Mouse (Mus musculus): ENCODE results near the gene Zmiz2.
"Not testable (repeated sequence)": the region's sequence is repeated elsewhere in the genome, so short reads cannot be mapped to it uniquely, and the experiment has no call there.

The Zmiz2 gene

DNA sequence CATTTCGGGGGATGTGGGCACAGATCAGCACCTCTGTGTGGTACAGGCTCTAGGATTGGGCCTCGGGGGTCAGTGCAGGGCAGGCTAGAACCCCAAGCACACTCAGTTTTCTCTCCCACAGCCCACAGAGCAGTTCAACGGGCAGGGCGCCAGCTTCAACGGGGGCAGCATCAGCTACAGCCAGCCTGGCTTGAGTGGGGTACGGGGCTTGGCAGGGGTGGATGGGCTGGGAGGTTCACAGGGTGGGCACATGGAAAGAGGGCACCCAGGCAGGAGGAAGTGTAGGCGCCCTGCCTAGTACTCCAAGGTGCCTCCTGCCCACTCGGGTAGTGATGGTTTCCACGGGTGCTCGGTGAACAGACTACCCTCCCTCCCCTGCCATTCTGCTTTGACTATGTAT lies 9.3 kb downstream of the Zmiz2 start:
- in situ Hi-C loops (cut with MboI), result no loop called here

DNA sequence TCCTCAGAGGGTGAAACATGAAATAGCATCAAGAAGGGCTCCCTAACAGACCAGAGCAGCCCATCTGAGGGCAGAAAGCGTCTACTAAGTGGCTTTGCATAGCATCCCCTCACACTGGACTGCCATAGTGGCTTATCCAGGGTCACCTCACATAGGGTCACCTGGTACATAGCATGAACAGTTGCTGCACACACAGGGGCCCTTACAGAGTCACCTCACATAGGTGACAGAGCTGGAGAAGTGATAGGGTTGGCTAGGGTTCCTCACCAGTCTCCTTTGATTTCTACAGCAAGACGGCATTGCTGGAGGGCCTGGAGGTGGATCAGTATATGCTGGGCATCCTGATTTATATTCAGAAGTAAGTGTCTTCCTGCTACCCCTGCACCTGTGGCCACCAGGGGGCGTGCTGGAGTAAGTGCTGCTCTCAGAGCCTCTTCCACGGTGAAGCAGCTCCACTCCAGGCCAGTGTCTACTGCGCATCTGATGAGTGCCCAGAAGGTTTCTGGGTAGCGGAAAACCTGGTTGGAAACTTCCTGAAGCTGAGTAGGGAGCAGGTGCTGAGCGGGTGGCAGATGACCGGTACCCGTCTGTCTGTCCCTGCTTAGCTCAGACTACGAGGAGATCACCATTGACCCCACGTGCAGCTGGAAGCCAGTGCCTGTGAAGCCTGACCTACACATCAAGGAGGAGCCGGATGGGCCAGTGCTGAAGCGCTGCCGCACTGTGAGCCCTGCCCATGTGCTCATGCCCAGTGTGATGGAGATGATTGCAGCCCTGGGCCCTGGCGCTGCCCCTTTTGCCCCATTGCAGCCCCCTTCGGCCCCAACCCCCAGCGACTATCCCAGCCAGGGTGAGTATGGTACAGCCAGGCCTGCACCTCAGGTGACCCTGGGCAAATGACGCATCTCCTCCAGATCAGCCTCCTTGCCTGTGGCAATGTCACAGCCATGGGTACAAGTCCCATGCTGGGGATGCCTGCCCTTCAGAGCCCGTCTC lies 13.9 kb downstream of the Zmiz2 start:
- in situ Hi-C loops (cut with MboI), result no loop called here

DNA sequence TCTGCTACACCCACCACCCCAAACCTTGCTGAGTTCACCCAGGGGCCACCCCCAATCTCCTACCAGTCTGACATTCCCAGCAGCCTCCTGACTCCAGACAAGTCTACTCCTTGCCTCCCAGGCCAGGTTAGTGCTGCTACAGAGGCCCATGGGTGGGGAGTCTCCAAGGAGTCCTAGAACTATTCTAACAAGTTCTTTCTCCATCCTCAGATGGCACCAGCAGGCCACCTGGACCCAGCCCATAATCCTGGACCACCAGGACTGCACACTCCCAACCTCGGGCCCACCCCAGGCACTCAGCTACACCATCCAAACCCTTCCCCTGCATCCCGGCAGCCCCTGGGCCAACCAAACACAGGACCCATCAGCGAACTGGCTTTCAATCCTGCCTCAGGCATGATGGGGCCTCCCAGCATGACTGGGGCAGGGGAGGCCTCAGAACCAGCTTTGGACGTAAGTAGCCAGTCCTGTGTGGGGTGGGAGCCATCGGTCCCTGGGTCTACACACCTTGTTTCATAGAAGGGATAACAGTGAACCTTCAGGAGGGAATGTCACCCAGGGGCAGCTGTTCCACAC lies 15.0 kb downstream of the Zmiz2 start:
- in situ Hi-C loops (cut with MboI), result no loop called here

DNA sequence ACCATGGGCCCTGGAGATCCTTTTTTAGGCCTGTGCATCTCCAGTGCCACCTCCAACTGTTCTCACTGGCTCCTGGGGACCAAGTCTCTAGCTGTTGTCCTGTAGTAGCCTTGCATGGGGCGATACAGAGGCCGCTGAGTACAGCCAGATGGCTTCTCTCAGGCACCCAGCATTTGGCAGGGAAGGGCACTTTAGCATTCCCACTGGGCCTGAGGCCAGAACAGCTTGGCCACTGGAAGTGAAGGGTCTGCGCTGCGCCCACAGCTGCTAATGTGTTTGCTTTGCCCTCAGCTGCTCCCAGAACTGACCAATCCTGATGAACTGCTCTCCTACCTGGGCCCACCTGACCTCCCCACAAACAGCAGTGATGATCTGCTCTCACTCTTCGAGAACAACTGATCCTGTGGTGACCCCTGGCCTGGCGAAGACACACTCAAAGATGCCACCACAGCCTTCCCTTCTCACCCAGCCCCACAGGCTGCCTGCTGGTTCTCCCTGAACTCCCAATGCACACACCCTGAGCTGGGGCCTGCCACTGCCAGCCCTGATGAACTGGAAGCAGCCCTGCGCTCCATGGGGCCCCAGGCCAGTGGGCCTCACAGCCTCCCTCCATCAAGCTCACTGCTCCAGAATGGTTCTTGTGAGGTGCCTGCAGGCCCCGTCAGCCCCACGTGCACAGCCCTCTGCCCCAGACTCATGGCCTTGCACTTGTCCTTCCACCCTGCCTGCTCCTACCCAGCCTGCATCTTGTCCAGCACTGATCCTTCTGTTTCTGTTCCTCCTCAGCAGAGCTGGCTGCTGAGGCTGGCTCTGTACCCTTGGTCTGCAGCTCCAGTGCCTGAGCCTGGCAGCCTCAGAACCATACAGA lies 16.1 kb downstream of the Zmiz2 start:
- in situ Hi-C loops (cut with MboI), result no loop called here

DNA sequence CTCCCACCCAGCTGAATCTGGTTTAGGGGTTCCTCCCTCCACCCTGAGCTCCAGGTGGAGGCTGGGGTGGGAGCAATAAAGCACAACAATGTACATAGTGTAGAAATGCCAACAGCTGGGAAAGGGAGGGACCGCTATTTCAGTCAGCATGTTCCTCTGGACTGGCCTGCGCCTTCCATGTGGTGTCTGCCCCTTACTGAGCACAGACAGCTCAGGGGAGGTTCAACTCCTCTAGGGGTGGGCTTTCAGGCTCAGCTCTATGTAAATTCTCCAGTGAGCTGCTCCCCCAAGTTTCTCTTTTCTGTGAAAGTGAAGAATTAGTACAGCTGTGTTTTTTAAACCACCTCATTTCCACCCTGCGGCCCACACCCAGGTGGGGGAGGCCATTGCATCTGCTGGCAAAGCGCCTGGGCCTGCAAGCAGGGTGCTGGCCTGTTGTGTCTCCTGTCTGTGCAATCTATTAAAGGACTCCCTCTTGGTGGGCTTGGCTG lies 16.8 kb downstream of the Zmiz2 start:
- in situ Hi-C loops (cut with MboI), result no loop called here

DNA sequence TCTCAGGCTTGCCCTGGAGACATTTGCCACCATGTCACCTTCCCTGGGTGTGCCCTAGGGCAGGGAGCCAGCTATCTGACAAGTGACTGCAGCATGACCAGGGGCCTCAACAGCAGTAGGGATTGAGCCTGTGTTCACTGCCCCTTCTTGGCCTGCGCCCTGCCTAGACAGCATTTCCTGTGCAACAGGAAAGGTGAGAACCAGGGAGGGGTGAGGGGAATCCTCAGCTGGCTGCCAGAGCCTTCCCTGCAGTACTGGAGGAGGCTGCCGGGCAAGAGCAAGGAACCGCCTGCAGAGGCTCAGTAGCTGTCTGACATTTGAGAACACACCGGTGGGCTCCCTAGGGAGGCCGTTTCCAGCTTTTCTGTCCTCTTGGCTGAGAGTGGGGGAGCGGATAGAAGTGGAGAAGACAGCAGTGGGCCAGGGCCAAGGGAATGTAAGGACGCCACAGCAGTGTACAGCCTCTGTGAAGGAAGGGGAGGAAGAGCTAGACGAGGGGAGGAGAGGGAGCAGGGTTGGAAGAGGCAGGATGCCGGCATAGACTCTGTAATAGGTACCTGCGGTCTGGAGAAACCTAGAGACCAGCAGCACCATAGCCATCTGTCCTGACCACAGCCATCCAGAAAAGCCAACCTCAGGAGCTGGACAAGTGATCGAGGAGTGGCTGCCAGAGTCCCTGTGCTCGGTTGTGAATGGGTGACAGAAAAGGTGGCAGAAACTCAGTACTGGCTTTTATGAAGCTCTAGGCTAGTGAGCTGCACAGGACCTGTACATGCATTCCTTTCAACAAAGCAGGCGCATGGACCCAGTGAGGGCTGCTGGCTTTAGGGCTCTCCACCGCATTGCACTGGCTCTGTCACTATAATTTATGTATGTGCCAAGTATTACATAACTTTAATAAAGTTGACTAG lies 17.6 kb downstream of the Zmiz2 start:
- in situ Hi-C loops (cut with MboI), result no loop called here

DNA sequence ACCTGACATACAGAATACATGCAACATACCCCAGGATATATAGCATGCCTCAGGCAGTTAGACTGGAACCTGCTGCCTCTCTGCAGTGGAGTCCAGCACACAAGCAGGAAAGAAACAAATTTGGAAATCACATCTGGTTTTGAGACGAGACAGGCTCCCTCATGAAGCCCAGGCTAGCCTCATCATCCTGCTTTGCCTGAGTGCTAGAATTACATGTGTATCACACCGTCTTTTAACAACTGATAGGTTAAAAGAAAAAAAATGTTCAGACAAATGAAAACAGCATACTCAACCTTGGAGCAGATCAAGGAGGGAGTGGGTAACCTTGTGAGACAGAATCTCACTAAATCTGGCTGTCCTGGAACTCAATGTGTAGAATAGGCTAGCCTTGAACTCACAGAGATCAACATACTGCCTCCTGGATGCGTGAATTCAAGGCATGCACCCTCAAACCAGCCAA lies 18.3 kb downstream of the Zmiz2 start:
- in situ Hi-C loops (cut with MboI), result no loop called here

DNA sequence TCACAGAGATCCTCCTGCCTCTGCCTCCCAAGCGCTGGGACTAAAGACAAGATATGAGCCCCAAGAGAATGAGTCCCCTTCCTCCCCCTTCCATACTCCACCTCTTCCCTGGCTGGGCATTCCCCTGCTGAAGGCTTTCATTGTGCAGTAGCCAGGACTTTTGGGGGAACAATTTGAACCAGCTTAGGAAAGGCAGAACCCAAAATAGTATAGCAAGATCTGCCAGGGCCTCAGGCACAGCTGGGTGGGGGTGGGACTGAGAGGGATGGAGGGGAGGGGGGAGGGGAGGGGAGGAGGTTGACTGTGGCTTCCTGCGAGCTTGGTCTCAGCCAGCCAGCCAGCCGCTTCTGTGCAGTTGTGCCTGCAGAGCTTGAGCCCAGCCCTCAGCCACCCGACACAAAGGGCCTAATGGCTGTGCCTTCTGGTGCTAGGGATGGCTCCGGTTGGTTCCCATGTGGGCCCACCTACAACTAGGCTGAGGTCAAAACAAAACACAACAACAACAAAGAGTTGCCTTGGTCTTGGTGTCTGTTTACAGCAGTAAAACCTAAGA lies 21.3 kb downstream of the Zmiz2 start:
- in situ Hi-C loops (cut with MboI), result no loop called here

DNA sequence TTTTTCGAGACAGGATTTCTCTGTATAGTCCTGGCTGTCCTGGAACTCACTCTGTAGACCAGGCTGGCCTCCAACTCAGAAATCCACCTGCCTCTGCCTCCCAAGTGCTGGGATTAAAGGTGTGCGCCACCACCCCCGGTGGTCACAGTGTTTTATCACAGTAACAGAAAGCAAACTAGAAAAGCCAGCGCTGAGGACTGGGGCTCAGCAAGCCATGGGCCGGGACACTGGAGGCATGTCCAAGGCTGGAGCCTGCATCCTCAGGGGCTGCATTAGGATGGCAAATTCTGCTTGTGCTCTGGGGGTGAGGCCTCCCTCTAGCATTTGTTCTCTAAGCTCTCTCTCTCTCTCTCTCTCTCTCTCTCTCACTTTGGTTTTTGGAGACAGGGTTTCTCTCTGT lies 21.9 kb downstream of the Zmiz2 start:
- in situ Hi-C loops (cut with MboI), result not testable (repeated sequence)

DNA sequence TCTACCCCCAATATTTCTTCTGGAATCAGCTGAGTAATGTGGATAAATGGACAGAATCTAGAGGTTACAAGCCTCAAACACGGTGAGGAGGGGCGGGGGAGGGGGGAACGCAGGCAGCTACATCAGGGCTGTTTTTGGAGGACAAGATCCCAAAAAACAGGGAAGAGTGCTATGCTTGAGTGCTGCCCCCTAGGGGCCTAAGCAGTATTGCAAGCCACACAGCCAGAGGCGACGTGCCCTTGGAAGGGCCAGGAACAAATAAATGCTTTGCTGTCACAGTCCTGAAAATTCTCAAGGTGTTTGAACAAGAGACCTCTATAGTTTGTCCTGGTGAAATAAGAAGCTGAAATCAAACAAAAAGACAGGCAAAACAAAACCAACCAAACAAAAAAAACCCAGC lies 22.8 kb downstream of the Zmiz2 start:
- in situ Hi-C loops (cut with MboI), result no loop called here

DNA sequence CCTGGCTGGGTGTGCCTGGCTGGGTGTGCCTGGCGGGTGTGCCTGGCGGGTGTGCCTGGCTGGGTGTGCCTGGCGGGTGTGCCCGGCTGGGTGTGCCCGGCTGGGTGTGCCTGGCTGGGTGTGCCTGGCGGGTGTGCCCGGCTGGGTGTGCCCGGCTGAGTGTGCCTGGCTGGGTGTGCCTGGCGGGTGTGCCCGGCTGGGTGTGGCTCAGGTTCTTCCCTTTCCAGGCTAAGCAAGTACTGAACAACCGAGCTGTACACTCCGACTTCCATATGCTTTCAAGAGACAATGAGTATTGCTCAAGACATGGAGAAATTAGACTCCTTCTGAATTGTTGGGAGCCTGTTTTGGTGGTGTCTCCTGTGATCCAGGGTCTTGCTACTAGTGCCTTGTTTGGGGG lies 24.4 kb downstream of the Zmiz2 start:
- in situ Hi-C loops (cut with MboI), result no loop called here

DNA sequence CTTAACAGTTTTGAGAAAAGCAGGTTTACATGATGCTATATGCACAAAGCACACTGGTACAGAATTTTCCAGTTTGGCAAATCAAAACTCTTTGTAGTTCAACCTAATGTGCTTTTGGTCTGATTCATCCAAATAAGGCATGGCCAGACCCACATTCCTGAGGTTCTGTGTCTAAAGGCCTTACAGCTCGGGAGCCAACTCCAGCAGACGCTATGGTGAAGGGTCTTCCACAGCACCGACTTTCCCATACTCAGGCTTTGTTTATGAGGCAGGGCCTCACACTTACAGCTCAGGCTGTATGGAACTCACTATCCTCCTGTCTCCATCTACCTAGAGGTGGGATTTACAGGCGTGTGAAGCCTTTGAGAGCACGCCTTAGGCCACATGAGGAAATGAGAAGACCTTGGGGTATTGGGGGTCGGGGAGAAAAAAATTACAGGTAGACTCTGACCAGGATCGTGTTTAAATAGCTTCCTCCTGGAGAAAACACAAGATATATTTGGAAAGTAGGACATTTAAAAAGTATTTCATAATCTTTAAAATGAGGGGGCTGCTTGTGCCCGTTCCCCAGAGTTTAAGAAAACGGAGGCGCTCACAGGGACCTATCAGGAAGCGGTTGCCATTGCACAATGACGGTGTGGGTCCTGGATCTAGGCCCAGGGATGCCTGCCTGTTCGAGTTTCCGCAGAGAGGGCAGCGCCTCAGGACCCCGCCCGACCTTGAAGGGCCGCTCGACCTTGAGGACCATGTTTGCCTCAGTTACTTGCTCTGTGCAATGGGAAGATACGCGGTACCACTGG lies 26.1 kb downstream of the Zmiz2 start, which contains the start of gene Ppia:
Gene Ppia (plus strand): TSS at position 693 of the 800 bp plus-strand sequence.
- in situ Hi-C loops (cut with MboI), result no loop called here

DNA sequence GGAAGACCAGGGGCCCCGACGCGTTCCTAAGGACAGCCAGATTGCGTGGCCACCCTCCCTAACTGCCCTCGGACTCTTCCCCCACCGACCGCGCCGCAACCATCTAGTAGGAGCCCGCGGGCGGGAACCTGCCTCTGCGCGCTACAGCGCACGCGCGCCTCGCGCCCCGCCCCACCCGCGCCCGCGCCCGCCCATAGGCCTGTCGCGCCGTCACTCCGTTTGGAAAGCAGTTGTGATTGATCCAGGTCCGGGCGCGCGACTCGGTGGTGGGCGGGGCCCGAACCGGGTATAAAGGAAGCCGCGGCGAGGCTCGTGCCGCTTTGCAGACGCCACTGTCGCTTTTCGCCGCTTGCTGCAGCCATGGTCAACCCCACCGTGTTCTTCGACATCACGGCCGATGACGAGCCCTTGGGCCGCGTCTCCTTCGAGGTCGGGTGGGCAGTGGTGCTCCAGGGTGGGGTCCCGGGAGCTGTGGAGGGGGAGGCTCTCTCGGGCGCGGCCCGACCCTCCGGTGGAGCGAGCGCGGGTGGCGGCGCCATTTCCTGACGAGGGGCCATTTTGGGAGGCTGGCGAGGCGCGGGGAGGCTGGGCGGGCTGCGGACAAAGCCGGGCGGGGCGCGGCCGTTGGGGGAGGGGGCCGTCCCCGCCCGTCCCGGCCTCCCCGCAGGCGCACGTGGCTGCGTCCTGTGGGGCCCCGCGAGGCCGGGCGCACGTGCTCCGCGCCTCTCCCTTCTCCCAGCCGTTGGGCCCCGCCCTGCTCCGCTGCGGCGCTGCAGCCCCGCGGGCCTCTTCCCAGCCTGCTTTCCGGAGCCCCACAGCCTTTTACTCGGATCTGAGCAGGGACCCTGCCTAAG lies 26.9 kb downstream of the Zmiz2 start:
- in situ Hi-C loops (cut with MboI), result no loop called here

DNA sequence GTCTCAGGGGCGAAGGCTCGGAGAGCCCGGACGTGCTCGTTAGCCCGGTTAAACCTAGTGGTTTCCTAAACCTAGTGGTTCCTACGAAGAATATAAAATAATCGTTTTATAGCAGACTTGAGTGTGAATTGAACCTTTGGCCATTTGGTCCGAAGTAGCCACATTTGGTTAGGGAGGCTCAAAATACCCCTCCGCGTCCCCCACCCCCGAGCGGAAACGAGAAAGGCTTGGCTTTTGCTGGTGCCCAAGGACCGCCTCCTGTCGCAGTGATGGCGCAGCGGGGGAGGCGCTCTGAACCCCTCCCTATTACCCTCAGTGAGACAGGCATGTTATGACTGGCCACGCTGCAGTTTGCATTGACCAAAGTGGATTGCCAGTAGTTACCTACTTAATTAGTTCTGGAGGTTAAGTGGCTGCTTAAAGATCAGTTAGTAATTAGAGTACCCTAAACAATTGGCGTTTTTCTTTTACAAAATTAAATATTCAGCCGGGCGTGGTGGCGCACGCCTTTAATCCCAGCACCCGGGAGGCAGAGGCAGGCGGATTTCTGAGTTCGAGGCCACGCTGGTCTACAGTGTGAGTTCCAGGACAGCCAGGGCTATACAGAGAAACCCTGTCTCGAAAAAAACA lies 27.6 kb downstream of the Zmiz2 start:
- in situ Hi-C loops (cut with MboI), result no loop called here

DNA sequence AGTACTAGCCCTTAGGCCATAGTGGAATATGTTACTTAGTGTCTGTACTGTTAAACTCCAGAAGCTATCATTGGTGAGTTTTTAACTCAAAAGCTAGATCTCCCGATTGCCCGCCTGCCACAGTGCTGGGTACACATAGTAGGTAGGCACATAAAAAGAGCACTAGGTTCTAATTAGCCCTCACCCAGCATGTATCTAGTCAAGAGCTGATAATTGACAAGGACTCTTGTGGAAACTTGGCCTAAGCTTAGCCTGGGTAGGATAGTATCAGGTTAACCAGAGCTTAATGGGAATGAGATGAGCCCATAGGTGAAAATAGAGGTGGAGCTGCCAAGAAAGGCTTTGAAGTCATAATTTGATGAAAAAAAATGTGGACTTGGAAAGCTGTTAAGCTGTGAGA lies 28.2 kb downstream of the Zmiz2 start:
- in situ Hi-C loops (cut with MboI), result no loop called here

DNA sequence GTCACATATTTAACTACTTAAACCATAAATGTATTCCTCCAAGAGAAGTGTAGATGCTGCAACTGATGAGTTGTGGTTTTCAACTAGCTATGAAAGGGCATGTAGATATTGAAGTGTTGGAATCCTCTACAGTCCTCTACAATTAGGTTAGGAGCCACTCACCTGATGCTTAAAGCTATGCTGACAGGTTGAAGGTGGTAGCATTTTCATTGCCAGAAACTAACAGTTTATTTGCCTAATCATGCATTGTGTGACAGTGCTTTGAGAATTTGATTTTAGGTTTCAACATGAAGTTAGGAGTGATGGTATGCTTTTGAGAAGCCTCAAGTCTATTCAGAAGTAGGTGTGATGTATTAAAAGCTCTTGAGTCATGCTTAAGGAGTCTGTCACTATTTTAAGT lies 28.6 kb downstream of the Zmiz2 start:
- in situ Hi-C loops (cut with MboI), result no loop called here

DNA sequence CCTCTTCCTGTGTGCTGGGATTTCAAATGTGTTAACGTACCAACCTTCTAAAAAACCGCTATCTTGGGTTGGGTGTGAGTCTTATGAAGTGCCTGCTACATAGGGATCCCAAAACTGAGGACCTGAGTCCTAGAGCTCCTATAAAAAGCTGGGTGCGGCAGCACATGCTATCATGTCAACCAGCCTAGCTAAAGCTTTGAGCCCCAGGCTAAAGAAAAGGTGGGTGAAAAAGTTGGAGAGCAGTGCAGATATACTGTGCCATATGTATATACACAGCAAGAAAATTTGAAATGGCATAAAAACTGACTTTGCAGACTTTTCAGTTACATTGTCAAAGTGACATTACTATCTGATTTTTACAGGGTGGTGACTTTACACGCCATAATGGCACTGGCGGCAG lies 29.9 kb downstream of the Zmiz2 start:
- in situ Hi-C loops (cut with MboI), result no loop called here

DNA sequence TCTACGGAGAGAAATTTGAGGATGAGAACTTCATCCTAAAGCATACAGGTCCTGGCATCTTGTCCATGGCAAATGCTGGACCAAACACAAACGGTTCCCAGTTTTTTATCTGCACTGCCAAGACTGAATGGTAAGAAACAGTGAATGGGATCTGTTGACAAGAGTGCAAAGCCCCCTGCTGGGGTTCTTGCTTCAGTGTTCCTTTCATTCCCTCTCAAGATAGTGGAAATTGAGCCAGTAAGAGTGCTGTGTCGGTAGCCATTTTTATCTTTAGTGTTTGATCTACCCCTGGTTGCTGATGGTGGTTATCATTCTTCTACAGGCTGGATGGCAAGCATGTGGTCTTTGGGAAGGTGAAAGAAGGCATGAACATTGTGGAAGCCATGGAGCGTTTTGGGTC lies 30.3 kb downstream of the Zmiz2 start:
- in situ Hi-C loops (cut with MboI), result not testable (repeated sequence)

All from mature B cell (primary cell).